Mouse (Mus musculus) frontal cortex, postnatal 25 days (tissue): Measurements from ENCODE around the gene Apoa1.

Source experiments
- DNase-seq, 2 experiments: peaks; one replicate each; pipeline ENCODE4 v3.0.0; 2022; ENCODE audit warnings: low spot score in 2 of 2

The Apoa1 gene

DNA sequence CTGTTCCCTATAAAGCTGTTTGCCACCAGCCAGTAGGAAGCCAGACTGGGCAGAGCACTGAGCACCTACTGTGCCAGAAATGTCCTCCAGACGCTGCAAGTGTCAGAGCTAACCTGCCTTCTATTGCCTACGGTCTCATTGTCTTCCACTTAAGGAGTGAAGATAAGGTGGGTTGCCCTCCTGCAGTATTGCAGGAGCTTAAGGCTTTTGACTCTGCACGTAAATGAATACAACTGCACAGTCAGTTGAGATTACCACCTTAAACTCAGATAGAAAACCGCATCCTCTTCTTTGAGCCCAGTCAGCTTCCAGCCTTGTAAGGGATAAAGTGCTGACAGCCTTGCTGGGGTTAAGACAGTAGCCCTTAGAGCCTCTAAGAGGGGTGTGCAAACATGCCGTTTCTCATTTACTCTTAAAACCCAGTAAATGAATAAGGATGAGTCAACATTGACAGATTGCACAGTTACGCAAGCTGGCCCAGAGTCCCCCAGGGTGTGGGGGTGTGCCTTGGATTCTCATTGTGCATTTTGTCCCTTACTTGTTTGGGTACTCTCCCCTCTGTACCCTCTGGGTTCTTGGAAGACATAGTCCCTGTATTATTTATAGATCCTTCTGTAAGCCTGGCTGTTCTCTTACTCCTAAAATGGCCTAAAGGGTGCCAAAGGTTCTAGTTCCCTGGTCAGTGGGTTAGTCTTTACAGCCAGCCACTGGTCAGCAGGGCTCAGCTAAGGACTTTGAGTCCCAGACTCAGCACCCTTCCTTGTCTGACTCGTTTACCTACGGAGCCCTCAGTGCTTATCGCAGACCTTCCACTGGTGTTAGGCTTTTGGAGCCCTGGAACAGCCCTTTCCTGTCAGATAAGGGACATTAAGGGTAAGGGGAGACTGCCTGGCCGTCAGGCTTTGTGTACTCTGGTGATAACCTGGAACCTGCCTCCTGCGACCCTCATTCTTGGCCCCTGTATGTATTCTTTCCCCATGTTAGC is 12.8 kb upstream of the Apoa1 start:
- no peak for DNase-seq

DNA sequence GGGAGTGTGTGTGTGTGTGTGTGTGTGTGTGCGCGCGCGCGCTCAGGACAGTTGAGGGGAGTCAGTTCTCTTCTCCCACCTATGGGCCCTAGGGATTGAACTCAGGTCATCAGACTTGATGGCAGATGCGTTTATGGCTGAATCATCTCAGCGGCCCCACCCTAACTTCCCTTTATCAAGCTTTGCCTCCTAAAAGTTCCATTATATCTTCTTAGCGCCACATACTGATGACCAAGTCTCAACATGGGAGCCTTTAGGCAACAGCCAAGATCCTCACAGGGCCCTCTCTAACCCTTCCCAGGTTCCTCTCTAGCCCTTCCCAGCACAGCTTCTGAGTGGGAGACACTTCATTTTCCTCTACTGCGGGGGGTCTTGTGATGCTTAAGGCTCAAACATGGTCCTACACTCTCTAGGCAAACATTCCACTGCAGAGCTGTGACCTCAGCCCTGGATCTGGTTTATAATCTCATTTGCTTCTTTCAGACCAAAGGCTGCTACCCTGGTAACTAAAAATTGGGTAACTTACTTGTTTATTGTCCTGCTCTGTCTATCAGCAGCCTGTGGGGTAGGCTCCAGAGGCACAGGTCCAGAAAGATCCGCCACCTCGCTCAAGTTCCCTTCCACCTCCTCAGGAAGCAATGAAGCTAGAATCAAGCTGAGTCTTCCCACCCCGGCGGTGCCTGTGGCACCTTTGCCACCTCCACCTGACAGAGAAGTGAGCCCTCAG is 11.5 kb upstream of the Apoa1 start:
- DNase-seq, result no peak

DNA sequence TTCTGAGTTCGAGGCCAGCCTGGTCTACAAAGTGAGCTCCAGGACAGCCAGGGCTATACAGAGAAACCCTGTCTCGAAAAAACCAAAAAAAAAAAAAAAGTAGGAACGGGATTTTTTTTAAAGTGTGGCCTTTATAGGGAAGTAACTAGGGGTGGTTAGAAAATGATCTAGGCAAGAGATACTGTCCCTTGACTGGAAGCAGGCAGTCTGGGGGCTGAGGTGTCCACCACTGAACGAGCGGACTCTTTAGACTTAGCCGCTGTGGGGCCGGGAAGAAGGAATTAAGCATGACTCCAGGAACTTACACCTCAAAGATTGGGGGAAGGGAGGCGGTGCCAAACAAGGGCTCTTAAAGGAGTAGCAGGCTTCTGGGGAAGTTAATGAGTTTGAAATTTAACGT is 10.2 kb upstream of the Apoa1 start:
- no peak for DNase-seq

DNA sequence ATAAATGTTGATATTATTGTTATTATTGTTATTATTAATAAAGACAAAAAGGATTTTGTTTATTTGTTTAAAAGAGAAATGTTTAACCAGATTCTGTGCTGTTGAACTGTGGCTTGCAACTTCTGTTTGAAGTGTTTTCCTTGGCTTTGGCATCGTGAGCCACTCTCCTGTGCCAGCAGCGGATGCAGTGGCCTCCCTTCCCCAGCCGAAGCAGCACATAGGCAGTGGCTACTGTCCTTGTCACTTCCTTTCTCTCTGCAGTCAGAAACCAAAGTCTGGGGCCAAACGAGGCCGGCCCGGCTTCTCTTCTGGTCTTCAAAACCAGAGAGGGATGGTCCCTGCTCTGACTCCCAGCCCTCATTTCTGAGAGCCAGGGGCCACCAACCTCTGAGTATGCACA is 5.3 kb upstream of the Apoa1 start:
- no peak for DNase-seq

DNA sequence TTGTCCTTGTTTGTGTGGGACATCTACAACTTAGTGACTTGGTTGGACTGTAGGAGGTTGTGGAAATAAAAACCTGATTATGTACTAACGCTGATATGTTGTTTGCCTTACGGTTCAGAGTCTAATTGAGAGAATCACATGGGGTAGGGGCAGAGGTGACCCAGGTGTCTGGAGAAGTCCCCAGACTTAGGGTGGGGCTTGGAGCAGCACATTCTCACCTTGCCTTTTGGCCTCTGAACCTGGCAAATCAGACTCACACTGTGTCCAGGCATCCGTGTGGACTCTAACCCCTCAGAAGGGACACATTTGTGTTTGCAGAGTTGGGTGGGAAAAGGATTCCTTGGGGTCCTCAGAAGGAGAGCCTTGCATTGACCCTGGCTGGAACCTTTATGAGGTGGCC is 4.3 kb upstream of the Apoa1 start:
- no peak for DNase-seq

DNA sequence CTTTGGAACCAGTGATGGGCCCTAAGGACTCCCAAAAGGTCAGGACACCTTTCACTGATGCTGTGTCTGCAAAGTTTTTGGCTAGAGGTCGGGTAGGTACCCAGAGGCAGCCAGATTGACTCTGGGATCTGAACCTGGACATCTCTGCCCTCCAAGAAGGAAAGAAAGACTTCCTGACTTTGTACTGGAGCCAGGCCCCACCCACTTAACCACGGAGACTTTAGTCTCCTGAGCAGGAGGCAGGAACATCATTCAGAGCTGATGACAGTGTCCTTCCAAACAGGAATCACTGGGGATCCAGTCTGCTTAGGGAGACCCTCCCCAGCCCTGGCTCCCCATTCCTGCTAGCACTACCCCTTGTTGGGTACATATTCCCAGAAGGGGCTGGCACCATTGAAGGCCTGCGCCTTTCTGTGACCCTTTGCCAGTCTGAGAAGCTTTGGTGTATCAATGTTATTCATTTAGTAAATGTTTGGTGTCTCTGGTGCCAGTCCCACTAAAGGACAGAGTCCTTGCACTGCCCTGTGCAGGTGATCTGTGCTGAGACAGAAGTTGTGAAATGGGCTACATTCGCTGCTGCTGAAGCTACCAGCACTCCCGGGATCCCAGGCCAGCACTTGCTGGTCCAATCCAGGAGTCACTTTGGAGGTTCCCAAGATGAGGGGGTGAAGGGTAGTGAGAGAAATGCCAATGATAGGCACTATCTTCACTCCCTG is 3.3 kb upstream of the Apoa1 start:
- DNase-seq, result no peak

DNA sequence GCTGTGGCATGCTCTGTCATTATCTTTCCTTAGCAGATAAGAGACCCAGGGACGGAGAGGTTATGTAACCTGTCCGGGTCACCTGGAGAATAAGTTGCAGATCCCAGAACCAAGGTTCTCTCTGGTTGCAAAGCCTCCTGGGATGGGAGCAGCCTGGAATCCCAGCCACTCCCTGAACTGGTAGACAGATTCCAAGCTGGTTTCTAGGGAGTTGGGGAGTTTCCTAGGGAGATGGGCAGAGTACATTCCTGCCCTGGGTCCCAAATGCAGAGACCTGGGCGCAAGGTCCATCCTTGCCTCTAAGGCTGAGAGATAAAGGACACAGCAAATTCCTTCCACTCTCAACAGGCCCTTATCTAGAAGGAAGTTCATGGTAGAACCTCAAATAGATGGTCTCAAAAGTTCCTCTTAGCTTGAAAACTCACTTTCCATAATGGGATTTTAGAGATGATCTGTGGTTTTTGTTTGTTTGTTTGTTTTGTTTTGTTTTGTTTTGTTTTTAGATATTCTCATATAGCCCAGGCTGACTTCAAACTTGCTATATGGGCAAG is 1.2 kb upstream of the Apoa1 start:
- DNase-seq, result no peak

DNA sequence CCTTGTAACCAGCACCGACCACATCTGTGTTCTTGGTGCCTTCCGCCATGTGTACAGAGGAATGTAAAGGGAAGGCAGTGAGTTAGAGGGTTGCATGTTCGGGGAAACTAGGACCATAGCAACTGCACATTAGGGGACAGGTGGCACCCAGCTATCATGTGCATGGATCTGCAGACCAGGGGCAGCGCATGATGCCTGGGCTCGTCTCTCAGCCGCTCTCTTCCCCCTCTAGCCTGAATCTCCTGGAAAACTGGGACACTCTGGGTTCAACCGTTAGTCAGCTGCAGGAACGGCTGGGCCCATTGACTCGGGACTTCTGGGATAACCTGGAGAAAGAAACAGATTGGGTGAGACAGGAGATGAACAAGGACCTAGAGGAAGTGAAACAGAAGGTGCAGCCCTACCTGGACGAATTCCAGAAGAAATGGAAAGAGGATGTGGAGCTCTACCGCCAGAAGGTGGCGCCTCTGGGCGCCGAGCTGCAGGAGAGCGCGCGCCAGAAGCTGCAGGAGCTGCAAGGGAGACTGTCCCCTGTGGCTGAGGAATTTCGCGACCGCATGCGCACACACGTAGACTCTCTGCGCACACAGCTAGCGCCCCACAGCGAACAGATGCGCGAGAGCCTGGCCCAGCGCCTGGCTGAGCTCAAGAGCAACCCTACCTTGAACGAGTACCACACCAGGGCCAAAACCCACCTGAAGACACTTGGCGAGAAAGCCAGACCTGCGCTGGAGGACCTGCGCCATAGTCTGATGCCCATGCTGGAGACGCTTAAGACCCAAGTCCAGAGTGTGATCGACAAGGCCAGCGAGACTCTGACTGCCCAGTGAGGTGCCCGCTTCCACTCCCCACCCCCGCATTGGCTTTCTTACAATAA is 1.4 kb downstream of the Apoa1 start:
- peak; percentile 75 to 83 for DNase-seq

DNA sequence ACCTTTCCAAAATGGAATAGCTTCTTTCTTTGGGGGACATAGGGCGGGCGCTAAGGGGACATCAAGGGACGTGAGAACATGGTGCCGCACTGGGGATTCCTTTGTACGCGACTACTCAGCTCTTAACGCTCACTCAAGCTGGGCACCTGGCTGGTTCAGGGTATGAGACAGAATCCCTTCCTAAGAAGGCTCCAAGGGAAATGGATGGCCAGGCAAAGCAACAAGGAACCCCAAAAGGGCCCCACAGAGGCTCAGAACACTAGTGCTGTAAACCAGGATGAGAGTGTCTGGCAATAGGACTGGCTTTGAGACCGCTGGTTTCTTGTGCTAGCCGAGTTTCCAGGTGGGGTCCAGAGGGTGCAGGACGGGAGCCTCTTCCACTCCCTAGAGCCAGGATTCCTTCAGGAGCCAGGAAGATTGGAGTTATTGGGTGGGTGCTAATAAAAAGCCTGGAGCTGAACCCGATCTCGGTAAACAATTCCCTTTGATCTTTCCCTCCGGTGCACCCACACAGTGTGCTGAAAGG is 2.1 kb downstream of the Apoa1 start:
- DNase-seq, result no peak

DNA sequence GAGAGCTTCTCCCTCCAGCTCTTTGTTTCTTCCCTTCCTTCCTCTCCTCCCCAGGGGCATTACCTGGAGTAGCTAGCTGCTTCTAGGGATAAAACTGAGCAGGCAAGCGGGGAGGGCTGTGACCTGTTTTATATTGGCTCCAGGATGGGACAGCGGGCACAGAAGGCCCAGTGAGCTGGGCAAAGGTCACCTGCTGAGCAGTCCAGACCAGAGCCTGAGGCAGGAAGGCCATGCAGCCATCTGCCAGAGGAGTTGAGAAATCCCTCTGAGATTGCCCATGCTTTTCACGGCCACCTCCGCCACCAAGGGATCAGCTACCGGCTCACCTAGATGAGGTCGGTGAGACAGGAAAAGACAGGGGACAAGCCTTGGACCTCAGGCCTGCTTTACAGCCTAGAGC is 6.8 kb downstream of the Apoa1 start:
- no peak for DNase-seq

DNA sequence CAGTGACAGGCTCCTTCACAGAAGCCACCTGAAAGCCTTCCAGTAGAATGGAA is 7.0 kb downstream of the Apoa1 start, which contains the start of gene Apoc3:
TSS of gene Apoc3 (minus strand) at position 41 of the 53 bp plus-strand sequence.
- no peak for DNase-seq

DNA sequence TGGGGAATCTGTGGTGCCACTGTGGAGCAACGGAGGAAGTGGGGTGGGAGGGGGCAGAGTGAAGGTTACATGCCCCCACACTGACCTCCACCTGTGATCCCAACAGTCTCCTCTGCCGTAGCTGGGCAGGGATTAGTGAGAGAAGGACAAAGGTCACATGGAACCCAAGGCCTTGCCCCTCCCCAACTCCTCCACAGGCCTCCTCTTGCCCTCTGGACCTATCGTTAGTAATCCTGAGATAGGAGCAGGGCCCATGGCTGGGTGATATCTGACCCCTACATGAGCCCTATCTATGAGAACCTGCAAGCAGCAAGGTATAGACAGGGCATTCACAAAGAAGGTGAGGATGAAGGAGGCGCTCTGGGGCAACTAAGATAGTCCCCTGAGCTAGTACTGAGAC is 7.3 kb downstream of the Apoa1 start:
- no peak for DNase-seq

DNA sequence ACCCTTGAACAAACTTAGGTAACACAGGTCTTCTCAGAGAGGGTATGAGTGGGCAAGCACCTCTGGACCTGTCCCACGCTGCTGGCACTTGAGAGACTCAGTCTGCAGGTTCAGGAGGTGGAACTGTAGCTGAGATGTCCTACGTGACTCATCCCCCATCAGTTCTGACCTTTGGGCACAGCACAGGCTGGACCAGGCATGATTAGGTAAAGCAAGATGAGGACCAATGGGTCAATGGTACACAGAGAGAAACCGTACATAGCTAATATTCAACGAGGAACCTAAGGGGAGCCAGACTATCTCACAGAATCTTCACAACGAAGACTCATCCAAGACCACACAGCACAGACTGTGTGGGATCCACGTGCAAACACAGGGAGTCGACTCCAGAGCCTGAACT is 10.5 kb downstream of the Apoa1 start:
- no peak for DNase-seq

DNA sequence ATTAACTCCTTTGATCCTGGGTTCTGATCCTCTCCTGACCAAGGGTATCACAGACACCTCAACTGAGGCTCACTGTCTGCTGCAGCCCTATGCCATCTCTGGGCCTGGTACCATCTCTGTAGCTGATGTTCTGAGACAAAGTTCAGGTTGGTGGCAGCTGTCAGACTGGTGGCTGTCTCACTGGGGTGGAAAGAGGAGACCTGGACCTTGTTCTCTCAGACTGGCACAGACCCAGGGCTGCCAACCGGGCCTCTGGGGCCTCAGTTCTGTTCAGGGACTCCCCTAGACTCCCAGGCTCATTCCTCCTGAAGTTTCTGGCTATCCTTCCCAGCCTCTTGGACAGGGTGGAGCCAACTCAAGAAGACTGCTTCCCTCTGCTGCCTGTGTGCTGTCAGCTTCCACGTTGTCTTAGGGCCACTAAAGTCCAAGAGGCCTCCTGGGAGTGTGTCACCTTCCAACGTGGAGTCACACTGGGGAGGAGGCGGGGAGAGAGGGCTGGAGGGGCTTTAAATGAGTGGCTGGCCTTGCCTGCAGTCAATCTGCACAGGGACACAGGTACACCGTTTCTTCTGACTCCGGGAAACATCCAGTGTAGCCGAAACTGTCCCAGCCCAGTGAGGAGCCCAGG is 12.3 kb downstream of the Apoa1 start, which contains the start of gene Apoa4:
TSS of gene Apoa4 (plus strand) at position 171 of the 628 bp plus-strand sequence.
- no peak for DNase-seq

DNA sequence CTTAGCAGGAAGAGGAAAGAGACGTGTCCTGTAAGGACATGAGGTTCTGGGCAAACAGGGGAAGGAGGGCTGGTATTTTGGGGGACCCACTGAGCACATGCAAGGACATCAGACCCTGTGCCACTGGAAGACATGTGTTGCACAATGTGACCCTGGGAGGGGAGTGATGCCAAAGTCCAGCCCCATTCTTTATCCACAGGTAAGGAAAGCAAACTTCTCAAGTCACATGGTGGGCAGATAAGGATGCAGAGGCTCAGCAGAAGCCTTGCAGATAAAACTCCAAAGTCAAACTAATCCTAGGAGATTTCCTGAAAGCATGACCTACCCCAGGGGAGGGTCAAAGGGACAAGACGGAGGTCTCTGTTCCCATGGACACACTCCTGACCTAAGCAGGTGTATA is 13.4 kb downstream of the Apoa1 start:
- DNase-seq, result no peak

DNA sequence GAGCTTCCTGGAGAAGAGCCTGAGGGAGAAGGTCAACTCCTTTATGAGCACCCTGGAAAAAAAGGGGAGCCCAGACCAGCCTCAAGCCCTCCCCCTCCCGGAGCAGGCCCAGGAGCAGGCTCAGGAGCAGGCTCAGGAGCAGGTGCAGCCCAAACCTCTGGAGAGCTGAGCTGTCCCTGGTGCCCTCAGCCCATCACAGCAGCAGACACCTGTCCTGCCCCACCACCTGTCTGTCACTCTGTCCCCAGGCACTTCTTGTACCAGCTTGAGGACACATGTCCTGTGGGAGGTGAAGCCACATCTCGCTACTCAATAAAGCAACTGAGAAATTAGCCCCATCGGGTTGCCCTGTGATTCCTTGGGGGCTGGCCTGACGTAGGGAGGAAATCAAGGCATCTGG is 14.7 kb downstream of the Apoa1 start:
- DNase-seq, result no peak

DNA sequence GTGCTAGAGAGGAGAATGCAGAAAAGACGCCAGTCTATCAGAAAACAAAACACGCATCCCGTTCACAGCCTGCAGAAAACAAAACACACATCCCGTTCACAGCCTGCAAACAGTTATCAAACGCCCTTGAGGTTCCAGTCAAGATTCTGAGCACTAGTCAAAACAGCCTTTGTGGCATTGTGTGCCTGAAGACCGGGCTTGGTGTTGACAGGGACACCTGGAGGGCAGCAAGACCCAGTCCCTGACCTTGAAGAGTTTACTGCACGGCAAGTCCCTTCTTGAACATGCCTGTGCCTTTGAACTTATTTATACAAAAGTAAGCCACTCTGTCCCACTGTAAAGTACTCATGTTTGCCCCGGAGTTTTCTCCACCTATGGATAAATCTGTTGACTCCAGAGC is 15.2 kb downstream of the Apoa1 start:
- DNase-seq, result no peak

DNA sequence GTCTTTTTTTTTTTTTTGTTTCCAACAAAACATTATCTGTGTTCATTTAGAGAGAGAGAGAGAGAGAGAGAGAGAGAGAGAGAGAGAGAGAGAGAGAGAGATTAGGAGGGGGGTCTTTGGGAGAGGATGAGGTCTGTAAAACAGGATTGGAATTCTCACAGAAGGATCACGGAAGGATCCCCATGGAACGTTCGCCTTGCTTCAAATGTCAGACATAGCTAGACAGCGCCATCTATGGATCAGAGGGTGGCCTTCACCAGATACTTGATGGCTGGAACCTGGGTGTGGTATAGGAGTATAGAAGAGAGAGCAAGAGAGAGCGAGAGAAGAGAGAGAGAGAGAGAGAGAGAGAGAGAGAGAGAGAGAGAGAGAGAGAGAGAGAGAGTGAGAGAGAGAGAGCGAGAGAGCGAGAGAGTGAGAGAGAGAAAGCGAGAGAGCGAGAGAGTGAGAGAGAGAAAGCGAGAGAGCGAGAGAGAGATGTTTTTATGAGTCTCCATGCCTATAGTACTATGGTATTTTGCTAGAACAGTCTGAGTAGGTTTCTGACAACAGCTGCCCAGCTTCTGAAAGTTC is 18.5 kb downstream of the Apoa1 start:
- DNase-seq, result peak in 1 of 2 experiments; percentile 59

DNA sequence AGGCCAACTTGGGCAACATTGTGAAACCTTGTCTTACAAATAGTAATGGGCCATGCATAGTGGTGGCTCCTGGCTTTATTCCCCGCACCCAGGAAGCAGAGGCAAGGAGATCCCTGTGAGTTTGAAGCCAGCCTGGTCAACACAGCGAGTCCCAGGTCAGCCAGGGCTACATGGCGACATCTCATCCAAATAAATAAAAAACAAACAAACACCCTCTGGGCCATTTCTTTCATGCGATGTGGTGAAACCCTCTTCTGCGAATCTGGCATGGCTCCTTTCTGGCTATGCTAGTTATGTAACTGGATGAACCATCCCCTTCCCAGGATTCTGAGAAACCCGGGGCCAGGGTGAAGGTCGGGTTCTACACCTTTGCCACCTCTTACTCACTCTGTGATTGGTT is 27.8 kb downstream of the Apoa1 start:
- DNase-seq, result no peak

DNA sequence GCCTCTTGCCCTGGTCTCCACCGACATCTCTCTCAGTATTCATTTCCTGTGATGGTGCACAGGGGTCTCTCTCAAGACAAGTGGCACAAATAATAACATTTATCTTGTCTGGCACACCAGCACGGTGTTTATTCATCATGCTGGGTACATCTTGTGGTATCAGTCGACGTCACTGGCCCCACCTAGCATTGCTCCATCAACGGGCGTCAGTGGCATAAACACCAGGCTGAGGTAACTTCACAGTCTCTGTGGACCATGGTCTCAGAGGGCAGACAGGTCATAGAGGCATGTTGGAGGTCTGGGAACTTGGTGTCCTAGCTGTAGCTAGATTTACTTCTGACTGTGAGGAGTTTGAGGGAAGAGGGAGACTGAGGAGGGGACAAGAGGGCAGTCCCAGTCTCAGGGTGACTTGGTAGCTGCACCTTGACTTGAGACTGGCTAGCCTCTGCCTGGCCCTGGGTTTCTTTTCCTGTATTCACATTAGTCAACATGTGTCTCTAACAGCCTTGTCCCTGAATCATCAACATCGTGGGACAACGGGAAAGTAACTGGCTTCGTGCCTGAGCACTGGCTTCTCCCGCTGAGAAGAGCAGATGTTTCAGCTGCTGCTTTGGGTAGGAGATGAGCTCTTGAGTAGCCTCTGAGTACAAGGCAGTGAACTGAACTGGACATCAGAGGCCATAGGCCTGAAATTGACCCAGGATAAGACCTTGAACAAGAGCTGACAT is 28.4 kb downstream of the Apoa1 start:
- DNase-seq, result no peak
